17 mouse cellular contexts compared by ENCODE assay signal in the genomic region with DNA sequence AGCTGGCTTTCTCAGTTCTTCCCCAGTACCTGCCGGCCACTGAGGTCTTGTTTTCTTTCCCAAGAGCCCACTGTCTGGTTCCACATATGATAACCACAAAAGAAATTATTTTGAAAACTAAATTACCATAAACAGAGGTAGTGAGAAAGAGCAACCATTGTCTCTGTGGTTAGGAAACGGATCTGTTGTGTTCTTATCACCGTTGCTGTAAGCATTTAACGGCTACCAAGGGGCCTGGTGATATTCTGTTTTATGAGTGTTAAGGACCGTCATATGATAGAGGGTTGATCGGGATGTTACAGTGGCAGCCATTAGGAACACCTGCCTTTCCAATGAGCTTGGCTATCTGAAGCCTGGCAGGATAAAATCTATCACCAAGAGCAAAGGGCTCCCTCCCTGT.
A peak's percentile ranks its signal among the peaks of the same experiment; 100 is the strongest.
DNase-seq lines count a peak whose midpoint lies in the region; ATAC-seq and TF ChIP-seq lines count a peak whose summit lies in the region.
"Had no signal": no experiment of that assay in that cellular context is flagged by ENCODE, and none has a peak within 500 bp of the region (broad histone marks: within the 10 kb centered on the region; RNA-seq: fewer than 3 reads in every experiment).

No protein-coding gene starts in this region.

- no peak for DNase-seq in layer of hippocampus, adult 2 months (ENCODE audit: low spot score in 2 of 2)
- DNase-seq in layer of hippocampus, adult 11-12 months (ENCODE audit: low spot score) = no peak
- DNase-seq in hindbrain, embryonic 10.5 days (ENCODE audit: low spot score) = no peak
- no peak for DNase-seq in gastrocnemius, adult 2 months
- DNase-seq in thymus, adult 18-20 months = no peak
- no peak for DNase-seq in cerebellum, postnatal 25 days
- DNase-seq: adrenal gland, postnatal 10 days; cerebellum, adult 8-10 months; gastrocnemius, postnatal 36 days; heart, postnatal 4 days had no signal

- ATAC-seq in megakaryocyte progenitor cell, adult 5-6 weeks (replicated peaks; ENCODE audit: poor library complexity) = 0 out of 2 replicates have a peak, but pooled peaks have one; percentile 14
- 0 out of 2 replicates have a peak, but pooled peaks have one; percentile 55 for ATAC-seq in neural tube, embryonic 13.5 days (ENCODE audit: low read depth)

- no peaks in the 10 kb centered on the region for H3K9me3 ChIP-seq in hindbrain, embryonic 10.5 days
- H3K9me3 ChIP-seq in neural tube, embryonic 13.5 days = no peaks in the 10 kb centered on the region
- H3K9me3 ChIP-seq: heart, embryonic 12.5 days; limb, embryonic 13.5 days; liver, embryonic 15.5 days had no signal

- H3K27ac ChIP-seq in layer of hippocampus, adult 2 months = peak overlapping the region; percentile 70
- peak overlapping the region; percentile 88 for H3K27ac ChIP-seq in hindbrain, embryonic 10.5 days
- peak overlapping the region; percentile 85 for H3K27ac ChIP-seq in neural tube, embryonic 13.5 days (replicated peaks)
- no peak overlapping the region for H3K27ac ChIP-seq in gastrocnemius, adult 2 months
- H3K27ac ChIP-seq: limb, embryonic 13.5 days; liver, embryonic 15.5 days had no signal

- 0 out of 2 replicates have a peak overlapping the region, but pooled peaks have one; percentile 31 for H3K9ac ChIP-seq in neural tube, embryonic 13.5 days
- H3K9ac ChIP-seq: heart, embryonic 12.5 days; limb, embryonic 13.5 days; liver, embryonic 15.5 days had no signal

- WGBS in hindbrain, embryonic 10.5 days = 57% methylated on average over 6 of the region's 6 CpGs
- 31% methylated on average over 6 of the region's 6 CpGs for WGBS in neural tube, embryonic 13.5 days

- H3K4me2 ChIP-seq in neural tube, embryonic 13.5 days = peak overlapping the region; percentile 14
- H3K4me2 ChIP-seq: heart, embryonic 12.5 days; limb, embryonic 13.5 days; liver, embryonic 15.5 days had no signal

- no peak for TF ChIP-seq CTCF in layer of hippocampus, adult 2 months (conservative IDR thresholded peaks at IDR 0.05)
- no peak for TF ChIP-seq CTCF in gastrocnemius, adult 2 months (IDR thresholded peaks at IDR 0.05)

- H3K27me3 ChIP-seq in hindbrain, embryonic 10.5 days (ENCODE audit: insufficient read depth, poor library complexity, severe bottlenecking) = no peaks in the 10 kb centered on the region
- no peaks in the 10 kb centered on the region for H3K27me3 ChIP-seq in neural tube, embryonic 13.5 days
- H3K27me3 ChIP-seq: heart, embryonic 12.5 days; limb, embryonic 13.5 days; liver, embryonic 15.5 days had no signal

- intact Hi-C loops in gastrocnemius, adult 2 months (cut with DNase I) = no loop called here

- H3K4me1 ChIP-seq in hindbrain, embryonic 10.5 days (replicated peaks) = peaks cover 59% of the 10 kb centered on the region
- H3K4me1 ChIP-seq in neural tube, embryonic 13.5 days (replicated peaks) = peaks cover 47% of the 10 kb centered on the region

- no peaks in the 10 kb centered on the region for H3K36me3 ChIP-seq in hindbrain, embryonic 10.5 days
- no peaks in the 10 kb centered on the region for H3K36me3 ChIP-seq in neural tube, embryonic 13.5 days
- H3K36me3 ChIP-seq: limb, embryonic 13.5 days; liver, embryonic 15.5 days had no signal

- H3K4me3 ChIP-seq in layer of hippocampus, adult 2 months = no peak overlapping the region
- no peak overlapping the region for H3K4me3 ChIP-seq in hindbrain, embryonic 10.5 days
- no peak overlapping the region for H3K4me3 ChIP-seq in neural tube, embryonic 13.5 days
- H3K4me3 ChIP-seq in gastrocnemius, adult 2 months = no peak overlapping the region
- H3K4me3 ChIP-seq: heart, embryonic 12.5 days; left cerebral cortex, adult 2 months; limb, embryonic 13.5 days; liver, embryonic 15.5 days; myocyte had no signal
